Comparison of ENCODE assay signal across 8 mouse cellular contexts in genomic region chr5:138170936-138171561, GRCm38 (mm10). TPM values are rescaled to one million over a fixed set of nuclear protein-coding genes. Genes with fewer than 3 reads are reported as not detected.
DNase-seq lines count a peak whose midpoint lies in the region; ATAC-seq lines count a peak whose summit lies in the region.

No protein-coding gene starts in this region.

- peaks cover 47% of the 10 kb centered on the region for H3K36me3 ChIP-seq in hindbrain, embryonic 15.5 days

- H3K4me3 ChIP-seq in hindbrain, embryonic 15.5 days: peak overlapping the region; percentile 78

- peak overlapping the region; percentile 94 for H3K4me2 ChIP-seq in hindbrain, embryonic 15.5 days

- ATAC-seq in hindbrain, embryonic 15.5 days (ENCODE audit: low FRiP score, low read depth): peak; percentile 88

- H3K27ac ChIP-seq in hindbrain, embryonic 15.5 days (replicated peaks): peak overlapping the region; percentile 92

- 0% methylated on average over 47 of the region's 47 CpGs for WGBS in hindbrain, embryonic 15.5 days

- H3K4me1 ChIP-seq in hindbrain, embryonic 15.5 days (replicated peaks): peaks cover 33% of the 10 kb centered on the region

- no peaks in the 10 kb centered on the region for H3K27me3 ChIP-seq in hindbrain, embryonic 15.5 days

- H3K9me3 ChIP-seq in hindbrain, embryonic 15.5 days: no peaks in the 10 kb centered on the region

- peak; percentile 98 for DNase-seq in R1 (ENCODE audit: low read depth, low spot score)
- DNase-seq in cerebellum, postnatal 25 days: peak; percentile 98 to 99
- peak; percentile 89 to 91 for DNase-seq in frontal cortex, postnatal 25 days (ENCODE audit: low spot score in 2 of 2)
- peak; percentile 92 for DNase-seq in left cerebral cortex, adult 11 months (ENCODE audit: low spot score)
- peak; percentile 98 for DNase-seq in lung, postnatal 4 days
- peak; percentile 94 for DNase-seq in retina, postnatal 7 days (ENCODE audit: low read depth, low spot score)
- DNase-seq in urinary bladder, adult 2 months (ENCODE audit: low spot score): peak; percentile 91

- peak overlapping the region; percentile 55 for H3K9ac ChIP-seq in hindbrain, embryonic 15.5 days

RNA-seq across cellular contexts. Expression of gene Ap4m1, which starts 0.8 kb away (rescaled TPM):
- 24.7 and 26.2 TPM in 2 replicates for polyA plus RNA-seq in hindbrain, embryonic 15.5 days (2015; fragmentation: Nextera tagmentation; extraction: Ambion mirVana)
- polyA plus RNA-seq in urinary bladder, adult 2 months (2012; rRNA removed): 29.6 and 31.1 TPM in 2 replicates

RNA-seq across cellular contexts. Expression of gene Mcm7, which starts 1.2 kb away (rescaled TPM):
- polyA plus RNA-seq in hindbrain, embryonic 15.5 days (2015; fragmentation: Nextera tagmentation; extraction: Ambion mirVana): 85.4 and 94.5 TPM in 2 replicates
- polyA plus RNA-seq in urinary bladder, adult 2 months (2012; rRNA removed): 26.9 and 29.7 TPM in 2 replicates

RNA-seq across cellular contexts. Expression of gene Cops6, which starts 10.2 kb away (rescaled TPM):
- 313 and 320 TPM in 2 replicates for polyA plus RNA-seq in hindbrain, embryonic 15.5 days (2015; fragmentation: Nextera tagmentation; extraction: Ambion mirVana)
- 104 and 109 TPM in 2 replicates for polyA plus RNA-seq in urinary bladder, adult 2 months (2012; rRNA removed)

RNA-seq across cellular contexts. Expression of gene Zfp113, which starts 15.5 kb away (rescaled TPM):
- polyA plus RNA-seq in hindbrain, embryonic 15.5 days (2015; fragmentation: Nextera tagmentation; extraction: Ambion mirVana): 26.5 and 31.3 TPM in 2 replicates
- 5.2 and 6.0 TPM in 2 replicates for polyA plus RNA-seq in urinary bladder, adult 2 months (2012; rRNA removed)

RNA-seq across cellular contexts. Expression of gene Taf6, which starts 16.2 kb away (rescaled TPM):
- 75.5 and 77.7 TPM in 2 replicates for polyA plus RNA-seq in hindbrain, embryonic 15.5 days (2015; fragmentation: Nextera tagmentation; extraction: Ambion mirVana)
- polyA plus RNA-seq in urinary bladder, adult 2 months (2012; rRNA removed): 39.4 and 47.3 TPM in 2 replicates

Comparison
In these comparisons a context has a peak if more than half of its experiments do, and no peak if none do; other contexts are left out.
1. Peak in every context shown above with its lines: DNase-seq, ATAC-seq, H3K4me3 ChIP-seq and H3K27ac ChIP-seq.